Mouse (Mus musculus): ENCODE measurements at regions not wholly inside any gene's neighbourhood (a gene's known extent, or its start where the extent isn't known, plus 50 kb on each side); places are given as distances from the start of the nearest gene placed in this dataset.
"Not testable (repeated sequence)": the region's sequence is repeated elsewhere in the genome, so short reads cannot be mapped to it uniquely, and the experiment has no call there.

GRCm38 (mm10) chr8:20285523-20285922 is 77.5 kb downstream of the Gm15319 start:
- H3K4me2 ChIP-seq; ATAC-seq (ENCODE audit: low FRiP score); H3K4me1 ChIP-seq (ENCODE audit: control insufficient read depth, insufficient read depth, low read length); DNase-seq (ENCODE audit: low spot score, missing footprints); H3K27me3 ChIP-seq (ENCODE audit: control insufficient read depth, insufficient read depth, low read length); H3K9ac ChIP-seq (ENCODE audit: low read length); H3K4me3 ChIP-seq (ENCODE audit: low read depth, low read length); H3K9me3 ChIP-seq (ENCODE audit: control insufficient read depth, low read length); H3K36me3 ChIP-seq (ENCODE audit: control insufficient read depth, insufficient read depth, low read length); H3K27ac ChIP-seq (ENCODE audit: low read depth, low read length): not testable (repeated sequence)
- WGBS: 97% methylated on average over 2 of the region's 3 CpGs

- H3K36me3 ChIP-seq (ENCODE audit: control insufficient read depth, insufficient read depth, low read length); H3K27ac ChIP-seq (ENCODE audit: low read depth, low read length); H3K9me3 ChIP-seq (ENCODE audit: control insufficient read depth, low read length); H3K27me3 ChIP-seq (ENCODE audit: control insufficient read depth, insufficient read depth, low read length); H3K4me3 ChIP-seq (ENCODE audit: low read depth, low read length); H3K4me2 ChIP-seq; H3K4me1 ChIP-seq (ENCODE audit: control insufficient read depth, insufficient read depth, low read length); ATAC-seq (ENCODE audit: low FRiP score); DNase-seq (ENCODE audit: low spot score, missing footprints); H3K9ac ChIP-seq (ENCODE audit: low read length): not testable (repeated sequence)
- WGBS: 82% methylated on average over 3 of the region's 6 CpGs
Observed at GRCm38 (mm10) chr8:20284856-20285255, 78.2 kb downstream of the Gm15319 start.

GRCm38 (mm10) chr8:20283141-20283540 is 79.9 kb downstream of the Gm15319 start:
- H3K9ac ChIP-seq (ENCODE audit: low read length); ATAC-seq (ENCODE audit: low FRiP score); H3K4me3 ChIP-seq (ENCODE audit: low read depth, low read length); H3K27me3 ChIP-seq (ENCODE audit: control insufficient read depth, insufficient read depth, low read length); H3K27ac ChIP-seq (ENCODE audit: low read depth, low read length); H3K4me1 ChIP-seq (ENCODE audit: control insufficient read depth, insufficient read depth, low read length); H3K9me3 ChIP-seq (ENCODE audit: control insufficient read depth, low read length); DNase-seq (ENCODE audit: low spot score, missing footprints); H3K36me3 ChIP-seq (ENCODE audit: control insufficient read depth, insufficient read depth, low read length); H3K4me2 ChIP-seq: not testable (repeated sequence)
- 80% methylated on average over 1 of the region's 3 CpGs for WGBS

- not testable (repeated sequence) for H3K36me3 ChIP-seq (ENCODE audit: control insufficient read depth, insufficient read depth, low read length); H3K4me3 ChIP-seq (ENCODE audit: low read depth, low read length); H3K9me3 ChIP-seq (ENCODE audit: control insufficient read depth, low read length); DNase-seq (ENCODE audit: low spot score, missing footprints); H3K4me2 ChIP-seq; H3K27ac ChIP-seq (ENCODE audit: low read depth, low read length); H3K9ac ChIP-seq (ENCODE audit: low read length); ATAC-seq (ENCODE audit: low FRiP score); H3K27me3 ChIP-seq (ENCODE audit: control insufficient read depth, insufficient read depth, low read length); H3K4me1 ChIP-seq (ENCODE audit: control insufficient read depth, insufficient read depth, low read length)
- WGBS: 93% methylated on average over 14 of the region's 14 CpGs
Observed at GRCm38 (mm10) chr8:20281201-20281887, 81.7 kb downstream of the Gm15319 start.

GRCm38 (mm10) chr8:20277701-20278100 is 85.3 kb downstream of the Gm15319 start:
- not testable (repeated sequence) for ATAC-seq (ENCODE audit: low FRiP score); H3K4me1 ChIP-seq (ENCODE audit: control insufficient read depth, insufficient read depth, low read length); H3K27ac ChIP-seq (ENCODE audit: low read depth, low read length); H3K9ac ChIP-seq (ENCODE audit: low read length); H3K36me3 ChIP-seq (ENCODE audit: control insufficient read depth, insufficient read depth, low read length); H3K4me2 ChIP-seq; DNase-seq (ENCODE audit: low spot score, missing footprints); H3K9me3 ChIP-seq (ENCODE audit: control insufficient read depth, low read length); H3K4me3 ChIP-seq (ENCODE audit: low read depth, low read length); H3K27me3 ChIP-seq (ENCODE audit: control insufficient read depth, insufficient read depth, low read length)
- WGBS: 63% methylated on average over 1 of the region's 1 CpGs

GRCm38 (mm10) chr8:20276661-20277060 is 86.3 kb downstream of the Gm15319 start:
- H3K9ac ChIP-seq (ENCODE audit: low read length); H3K4me2 ChIP-seq; H3K27ac ChIP-seq (ENCODE audit: low read depth, low read length); DNase-seq (ENCODE audit: low spot score, missing footprints); H3K36me3 ChIP-seq (ENCODE audit: control insufficient read depth, insufficient read depth, low read length); H3K27me3 ChIP-seq (ENCODE audit: control insufficient read depth, insufficient read depth, low read length); H3K4me1 ChIP-seq (ENCODE audit: control insufficient read depth, insufficient read depth, low read length); H3K4me3 ChIP-seq (ENCODE audit: low read depth, low read length); H3K9me3 ChIP-seq (ENCODE audit: control insufficient read depth, low read length); ATAC-seq (ENCODE audit: low FRiP score): not testable (repeated sequence)
- 79% methylated on average over 1 of the region's 1 CpGs for WGBS

GRCm38 (mm10) chr8:20273844-20274243 is 89.2 kb downstream of the Gm15319 start:
- not testable (repeated sequence) for ATAC-seq (ENCODE audit: low FRiP score); H3K4me2 ChIP-seq; H3K4me3 ChIP-seq (ENCODE audit: low read depth, low read length); H3K27me3 ChIP-seq (ENCODE audit: control insufficient read depth, insufficient read depth, low read length); DNase-seq (ENCODE audit: low spot score, missing footprints); H3K9ac ChIP-seq (ENCODE audit: low read length); H3K27ac ChIP-seq (ENCODE audit: low read depth, low read length); H3K9me3 ChIP-seq (ENCODE audit: control insufficient read depth, low read length); H3K4me1 ChIP-seq (ENCODE audit: control insufficient read depth, insufficient read depth, low read length); H3K36me3 ChIP-seq (ENCODE audit: control insufficient read depth, insufficient read depth, low read length)
- 83% methylated on average over 4 of the region's 5 CpGs for WGBS

- WGBS: 86% methylated on average over 11 of the region's 14 CpGs
- not testable (repeated sequence) for H3K4me2 ChIP-seq; H3K9ac ChIP-seq (ENCODE audit: low read length)
Observed at GRCm38 (mm10) chr8:20267520-20268127, 95.4 kb downstream of the Gm15319 start.

GRCm38 (mm10) chr8:20266776-20267175 is 96.2 kb downstream of the Gm15319 start:
- not testable (repeated sequence) for H3K27me3 ChIP-seq (ENCODE audit: control insufficient read depth, insufficient read depth, low read length); ATAC-seq (ENCODE audit: low FRiP score); H3K9me3 ChIP-seq (ENCODE audit: control insufficient read depth, low read length); H3K4me1 ChIP-seq (ENCODE audit: control insufficient read depth, insufficient read depth, low read length); DNase-seq (ENCODE audit: low spot score, missing footprints); H3K27ac ChIP-seq (ENCODE audit: low read depth, low read length); H3K4me3 ChIP-seq (ENCODE audit: low read depth, low read length); H3K9ac ChIP-seq (ENCODE audit: low read length); H3K4me2 ChIP-seq; H3K36me3 ChIP-seq (ENCODE audit: control insufficient read depth, insufficient read depth, low read length)
- 79% methylated on average over 3 of the region's 3 CpGs for WGBS

More at GRCm38 (mm10) chr8:20267520-20268127, 95.4 kb downstream of the Gm15319 start:
- not testable (repeated sequence) for H3K36me3 ChIP-seq (ENCODE audit: control insufficient read depth, insufficient read depth, low read length); H3K4me3 ChIP-seq (ENCODE audit: low read depth, low read length); ATAC-seq (ENCODE audit: low FRiP score); H3K9me3 ChIP-seq (ENCODE audit: control insufficient read depth, low read length); H3K27ac ChIP-seq (ENCODE audit: low read depth, low read length); DNase-seq (ENCODE audit: low spot score, missing footprints); H3K4me1 ChIP-seq (ENCODE audit: control insufficient read depth, insufficient read depth, low read length); H3K27me3 ChIP-seq (ENCODE audit: control insufficient read depth, insufficient read depth, low read length)

Data from midbrain, embryonic 11.5 days (tissue).